Mouse (Mus musculus) liver, embryonic 13.5 days (tissue): ENCODE measurements at regions not wholly inside any gene's neighbourhood (a gene's known extent, or its start where the extent isn't known, plus 50 kb on each side); places are given as distances from the start of the nearest gene placed in this dataset.
A peak's percentile ranks its signal among the peaks of the same experiment; 100 is the strongest.

ENCODE experiments used
- ATAC-seq: fragments of 200-750 bp; cut with Nextera tagmentation; 2 replicates; pipeline ENCODE4 v1.8.0; 2017; ENCODE audit warnings: low read depth, mild to moderate bottlenecking, moderate number of reproducible peaks, moderate library complexity
- DNase-seq: peaks from one replicate; pipeline ENCODE4 v3.0.0; 2022
- H3K27ac ChIP-seq: fragments of 300-500 bp; sonication (generic); 2 replicates; pipeline ENCODE4 v1.5.1; 2015; ENCODE audit warnings: moderate library complexity, mild to moderate bottlenecking, inconsistent platforms
- H3K27me3 ChIP-seq: fragments of 300-500 bp; sonication (generic); 2 replicates; pipeline ENCODE4 v1.6.1; 2015; ENCODE audit warnings: mild to moderate bottlenecking, inconsistent platforms
- H3K36me3 ChIP-seq: fragments of 300-500 bp; sonication (generic); 2 replicates; pipeline ENCODE4 v1.6.1; 2015; ENCODE audit warnings: mild to moderate bottlenecking, inconsistent platforms
- H3K4me1 ChIP-seq: fragments of 300-500 bp; sonication (generic); replicated peaks from 2 replicates; pipeline ENCODE4 v1.6.1; 2015; ENCODE audit warnings: inconsistent platforms
- H3K4me2 ChIP-seq: fragments of 300-500 bp; sonication (generic); 2 replicates; pipeline ENCODE4 v1.6.1; 2015; ENCODE audit warnings: inconsistent platforms, mild to moderate bottlenecking, moderate library complexity
- H3K4me3 ChIP-seq: fragments of 300-500 bp; sonication (generic); replicated peaks from 2 replicates; pipeline ENCODE4 v1.5.1; 2015; ENCODE audit warnings: mild to moderate bottlenecking, inconsistent platforms
- H3K9ac ChIP-seq: fragments of 300-500 bp; sonication (generic); 2 replicates; pipeline ENCODE4 v1.6.1; 2015; ENCODE audit warnings: mild to moderate bottlenecking, inconsistent platforms
- H3K9me3 ChIP-seq: fragments of 300-500 bp; sonication (generic); replicated peaks from 2 replicates; pipeline ENCODE4 v1.6.1; 2016; ENCODE audit warnings: inconsistent platforms
- WGBS: fragments of 180-500 bp; shearing (Covaris S2); methylation state at CpG from one replicate; pipeline ENCODE4 v1.1.7; 2015; ENCODE audit not compliant: insufficient replicate concordance; 5-methylcytosine and 5-hydroxymethylcytosine counted together

DNA sequence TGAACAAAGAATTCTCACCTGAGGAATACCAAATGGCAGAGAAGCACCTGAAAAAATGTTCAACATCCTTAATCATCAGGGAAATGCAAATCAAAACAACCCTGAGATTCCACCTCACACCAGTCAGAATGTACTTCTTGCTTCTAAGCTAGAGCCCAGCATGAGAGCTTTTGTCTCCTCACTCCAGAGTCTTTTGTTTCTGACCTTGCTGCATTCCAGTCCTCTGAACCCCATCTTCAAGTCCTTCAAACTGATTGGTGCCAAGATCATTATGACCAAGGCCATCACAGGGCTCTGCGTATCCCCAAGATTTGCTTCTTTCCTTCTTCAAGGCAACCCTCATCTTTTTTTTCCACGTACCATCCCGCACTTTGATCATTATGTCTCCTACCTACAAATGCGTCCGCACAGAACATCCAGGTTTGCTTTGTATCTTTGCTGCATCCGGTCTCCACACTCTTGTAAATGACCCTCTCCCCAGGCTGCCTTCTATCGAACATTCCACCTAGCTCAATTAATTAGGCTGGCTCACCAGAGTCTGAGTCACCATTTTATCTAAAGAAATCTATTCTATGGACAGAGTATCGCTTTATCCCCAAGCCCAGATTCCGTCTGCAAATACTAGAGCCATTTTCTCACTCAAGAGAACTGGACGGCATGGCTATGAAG, 414.9 kb downstream of the Cbln4 start:
- 77% methylated on average over 10 of the region's 10 CpGs for WGBS

DNA sequence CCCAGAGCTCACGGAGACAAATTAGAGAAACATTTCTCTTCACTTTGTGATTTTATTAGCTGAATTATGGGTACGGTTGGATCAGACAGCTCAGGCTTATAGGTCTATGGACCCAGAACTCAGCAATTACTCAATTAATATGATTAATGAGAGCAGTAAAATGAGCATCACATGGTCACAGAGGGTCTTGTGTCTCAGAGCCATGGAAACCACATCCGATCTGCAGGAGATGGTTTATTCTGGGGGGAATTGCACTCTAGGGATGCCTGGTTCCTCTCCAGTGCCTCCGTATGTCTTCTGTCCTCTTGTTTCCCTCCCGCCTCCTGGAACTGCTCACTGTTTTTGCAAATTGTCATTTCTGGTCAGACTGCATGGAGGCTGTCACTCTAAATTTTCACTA, 422.6 kb downstream of the Cbln4 start:
- Histone ChIP-seq H3K27ac (no peak overlapping the region), H3K4me3 (no peak overlapping the region), H3K4me2 (no peak overlapping the region), H3K9ac (no peak overlapping the region), H3K36me3 (no peaks in the 10 kb centered on the region), H3K27me3 (no peaks in the 10 kb centered on the region), H3K4me1 (no peaks in the 10 kb centered on the region), H3K9me3 (no peaks in the 10 kb centered on the region)
- ATAC-seq, result no peak
- 74% methylated on average over 5 of the region's 5 CpGs for WGBS
- no peak for DNase-seq

More for the DNA sequence above, 414.9 kb downstream of the Cbln4 start:
- Histone ChIP-seq H3K27me3 (no peaks in the 10 kb centered on the region), H3K27ac (no peak overlapping the region), H3K4me2 (no peak overlapping the region), H3K9me3 (no peaks in the 10 kb centered on the region), H3K9ac (no peak overlapping the region), H3K36me3 (no peaks in the 10 kb centered on the region), H3K4me1 (no peaks in the 10 kb centered on the region), H3K4me3 (no peak overlapping the region)
- DNase-seq (no peak), ATAC-seq (no peak)

DNA sequence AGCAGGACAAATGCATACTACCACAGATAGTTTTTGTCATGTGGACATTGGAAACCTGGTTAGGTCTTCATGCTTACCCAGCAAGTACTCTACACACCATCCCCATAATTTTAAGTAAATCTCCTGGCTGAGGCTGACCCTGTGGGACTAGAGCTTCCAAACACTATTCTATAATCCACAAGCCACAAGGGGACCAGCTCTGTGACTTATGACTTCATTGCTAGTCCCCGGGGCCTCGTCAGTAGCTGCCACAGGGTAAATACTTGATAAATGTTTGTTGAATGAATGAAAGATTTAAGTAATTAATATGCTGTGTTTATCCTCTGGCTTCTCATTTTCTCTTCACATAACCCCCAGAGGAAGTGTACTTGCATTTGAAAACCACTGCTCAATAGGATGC, 423.0 kb downstream of the Cbln4 start:
- 70% methylated on average over 2 of the region's 2 CpGs for WGBS
- ATAC-seq (no peak), DNase-seq (no peak)
- Histone ChIP-seq H3K27ac (no peak overlapping the region), H3K4me3 (no peak overlapping the region), H3K9me3 (no peaks in the 10 kb centered on the region), H3K36me3 (no peaks in the 10 kb centered on the region), H3K4me2 (no peak overlapping the region), H3K27me3 (no peaks in the 10 kb centered on the region), H3K4me1 (no peaks in the 10 kb centered on the region), H3K9ac (no peak overlapping the region)

DNA sequence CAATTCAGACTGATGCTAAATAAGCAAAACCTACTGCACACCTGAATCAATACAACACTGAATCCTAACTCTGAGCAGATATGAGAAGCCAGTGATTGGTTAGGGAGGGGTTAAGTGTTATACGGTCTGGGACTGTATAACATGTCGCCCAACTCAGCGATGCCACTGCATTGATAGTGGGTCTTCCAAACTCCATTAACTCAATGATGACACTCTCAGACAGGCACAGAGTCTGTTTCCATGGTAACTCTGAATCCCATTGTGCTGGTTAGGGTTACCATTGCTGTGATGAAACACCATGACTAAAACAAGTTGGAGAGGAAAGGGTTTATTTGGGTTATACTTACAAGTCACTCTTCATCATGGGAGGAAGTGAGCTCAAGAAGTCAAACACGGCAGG, 424.5 kb downstream of the Cbln4 start:
- DNase-seq, result no peak
- WGBS, result 64% methylated on average over 4 of the region's 4 CpGs

DNA sequence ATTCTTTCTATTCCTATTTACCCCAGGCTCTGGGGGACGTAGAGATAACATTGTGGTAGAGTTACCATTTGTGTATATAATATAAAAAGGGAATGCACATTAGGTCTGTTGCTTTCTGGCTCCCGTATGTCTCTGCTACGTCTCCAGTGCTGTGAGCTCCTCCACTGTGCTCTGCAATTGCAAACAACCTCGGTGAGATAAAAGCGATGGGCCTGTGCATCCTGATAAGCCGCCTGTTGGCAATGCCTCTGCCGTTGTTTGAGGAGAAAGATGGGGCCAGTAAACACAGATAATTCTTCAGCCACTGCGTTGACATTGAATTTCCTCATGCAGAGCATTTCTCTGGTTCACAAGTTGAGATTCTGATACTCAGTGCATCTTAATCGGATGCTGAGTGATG, 424.9 kb downstream of the Cbln4 start:
- DNase-seq (peak; percentile 59), ATAC-seq (peak; percentile 70; the same call in 1 of the 2 replicates)
- Histone ChIP-seq H3K9me3 (no peaks in the 10 kb centered on the region), H3K4me2 (no peak overlapping the region), H3K9ac (no peak overlapping the region), H3K27me3 (no peaks in the 10 kb centered on the region), H3K4me3 (no peak overlapping the region), H3K4me1 (no peaks in the 10 kb centered on the region), H3K36me3 (no peaks in the 10 kb centered on the region), H3K27ac (no peak overlapping the region)
- 17% methylated on average over 9 of the region's 9 CpGs for WGBS

More for the DNA sequence above, 424.5 kb downstream of the Cbln4 start:
- no peaks in the 10 kb centered on the region for H3K27me3 ChIP-seq
- no peak overlapping the region for H3K27ac ChIP-seq
- no peaks in the 10 kb centered on the region for H3K4me1 ChIP-seq
- ATAC-seq, result 0 out of 2 replicates have a peak, but pooled peaks have one; percentile 20
- H3K4me2 ChIP-seq, result no peak overlapping the region
- H3K4me3 ChIP-seq, result no peak overlapping the region
- no peaks in the 10 kb centered on the region for H3K36me3 ChIP-seq
- no peaks in the 10 kb centered on the region for H3K9me3 ChIP-seq
- no peak overlapping the region for H3K9ac ChIP-seq

DNA sequence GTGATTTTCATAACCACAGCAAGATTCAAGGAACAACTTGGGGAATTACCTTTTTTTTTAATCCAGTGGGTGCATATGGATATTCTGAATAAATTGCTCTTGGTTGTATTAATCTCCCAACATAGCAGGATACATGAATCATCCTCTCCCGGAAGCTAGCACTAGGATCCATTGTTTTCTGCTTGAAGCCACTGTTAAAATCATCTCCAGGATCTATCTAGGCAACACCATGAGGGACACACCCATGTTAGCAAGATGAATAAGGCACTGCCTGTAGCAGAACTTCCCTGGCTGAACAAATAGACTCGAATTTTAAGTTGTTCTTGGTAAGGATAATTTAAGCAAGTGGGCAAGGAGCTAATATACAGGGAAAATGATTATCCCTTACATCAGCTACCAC, 427.8 kb downstream of the Cbln4 start:
- H3K4me3 ChIP-seq, result no peak overlapping the region
- WGBS, result 34% methylated on average over 2 of the region's 2 CpGs
- no peak overlapping the region for H3K4me2 ChIP-seq
- H3K9ac ChIP-seq, result no peak overlapping the region
- no peaks in the 10 kb centered on the region for H3K27me3 ChIP-seq
- no peak overlapping the region for H3K27ac ChIP-seq
- ATAC-seq, result no peak
- no peaks in the 10 kb centered on the region for H3K36me3 ChIP-seq
- no peak for DNase-seq
- H3K4me1 ChIP-seq, result no peaks in the 10 kb centered on the region
- no peaks in the 10 kb centered on the region for H3K9me3 ChIP-seq

DNA sequence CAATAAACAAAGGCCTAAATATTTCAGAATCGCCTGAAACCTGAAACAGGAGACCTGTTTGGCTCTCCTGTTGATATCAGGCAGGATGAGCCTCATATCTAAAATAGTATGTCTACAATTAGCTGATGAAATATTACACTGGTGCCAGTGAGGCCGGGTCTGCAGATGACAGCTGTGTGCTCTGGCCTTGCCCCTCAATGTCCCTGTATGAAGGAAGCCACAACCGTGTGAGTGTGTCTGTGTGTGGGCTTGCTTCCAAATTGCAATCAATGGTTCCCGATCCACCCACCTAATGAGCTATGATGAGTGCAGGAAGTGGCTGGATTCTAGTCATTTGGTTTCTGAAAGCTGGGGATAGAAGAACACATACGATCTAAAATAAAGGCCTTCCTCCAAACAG, 438.2 kb downstream of the Cbln4 start:
- Histone ChIP-seq H3K4me3 (no peak overlapping the region), H3K4me2 (no peak overlapping the region), H3K4me1 (no peaks in the 10 kb centered on the region), H3K27me3 (no peaks in the 10 kb centered on the region), H3K27ac (no peak overlapping the region), H3K9me3 (no peaks in the 10 kb centered on the region), H3K9ac (no peak overlapping the region), H3K36me3 (no peaks in the 10 kb centered on the region)
- WGBS, result 60% methylated on average over 5 of the region's 5 CpGs
- no peak for DNase-seq
- ATAC-seq, result no peak

DNA sequence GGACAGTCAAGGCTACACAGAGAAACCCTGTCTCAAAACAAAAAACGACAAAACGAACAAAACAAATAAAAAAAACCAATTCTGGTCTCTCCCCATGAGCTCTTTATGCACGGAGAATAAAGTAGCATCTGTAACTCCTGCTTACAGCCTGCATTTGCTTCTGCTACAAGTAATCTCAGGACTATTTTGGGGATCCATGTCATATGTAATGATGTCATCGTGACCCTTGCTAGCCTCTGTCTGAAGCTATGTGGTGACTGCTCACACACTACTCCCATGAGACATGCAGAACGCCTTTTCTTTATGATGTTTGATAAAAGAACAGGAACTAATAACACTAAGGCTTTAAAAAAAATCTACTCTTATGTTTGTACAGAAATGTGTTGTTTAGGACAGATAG, 448.0 kb downstream of the Cbln4 start:
- no peak overlapping the region for H3K27ac ChIP-seq
- no peak overlapping the region for H3K9ac ChIP-seq
- no peaks in the 10 kb centered on the region for H3K36me3 ChIP-seq
- no peaks in the 10 kb centered on the region for H3K4me1 ChIP-seq
- ATAC-seq (no peak), DNase-seq (no peak)
- H3K27me3 ChIP-seq, result no peaks in the 10 kb centered on the region
- WGBS, result 60% methylated on average over 5 of the region's 5 CpGs
- H3K4me2 ChIP-seq, result no peak overlapping the region
- no peaks in the 10 kb centered on the region for H3K9me3 ChIP-seq
- no peak overlapping the region for H3K4me3 ChIP-seq

DNA sequence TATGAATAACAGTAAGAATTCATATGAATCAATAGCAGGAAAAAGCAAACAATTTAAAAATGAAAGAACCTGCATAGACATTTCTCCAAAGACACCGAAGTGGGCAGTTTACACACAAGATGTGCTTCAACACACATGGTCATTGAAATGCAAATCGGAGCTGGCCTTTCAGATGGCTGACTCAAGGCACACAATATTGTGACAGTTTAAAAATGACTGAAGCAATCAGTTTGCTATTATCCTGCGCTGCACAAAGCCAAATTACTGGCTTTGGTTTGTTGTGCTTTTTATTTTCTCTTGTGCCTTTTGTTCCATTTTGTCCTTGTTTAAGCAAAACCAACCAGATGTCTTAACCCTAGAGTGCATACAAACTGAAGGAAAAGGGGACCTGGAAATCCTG, 449.4 kb downstream of the Cbln4 start:
- Histone ChIP-seq H3K9me3 (no peaks in the 10 kb centered on the region), H3K36me3 (no peaks in the 10 kb centered on the region), H3K9ac (no peak overlapping the region), H3K27me3 (no peaks in the 10 kb centered on the region), H3K4me2 (no peak overlapping the region), H3K4me1 (no peaks in the 10 kb centered on the region), H3K4me3 (no peak overlapping the region), H3K27ac (no peak overlapping the region)
- DNase-seq (no peak), ATAC-seq (no peak)
- 71% methylated on average over 3 of the region's 3 CpGs for WGBS

DNA sequence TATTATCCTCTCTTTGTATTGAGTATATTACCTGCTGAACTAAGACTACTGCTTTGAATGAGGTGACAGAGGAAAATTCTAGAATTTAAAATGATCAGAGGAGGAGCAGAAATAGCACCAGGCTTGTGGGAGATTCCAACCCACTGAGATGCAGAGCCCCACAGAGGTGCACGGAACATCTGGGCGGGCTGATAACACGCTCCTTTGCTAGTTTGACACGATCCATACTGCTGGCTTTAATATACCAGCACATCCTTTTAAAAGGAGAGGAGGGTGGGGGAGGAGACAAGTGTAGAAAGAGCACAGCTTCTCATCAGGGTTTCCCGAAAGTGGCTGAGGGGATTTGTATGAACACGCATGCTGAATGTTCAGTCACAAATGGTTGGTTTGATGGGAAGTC, 451.0 kb downstream of the Cbln4 start:
- H3K9me3 ChIP-seq, result no peaks in the 10 kb centered on the region
- H3K4me2 ChIP-seq, result no peak overlapping the region
- no peaks in the 10 kb centered on the region for H3K27me3 ChIP-seq
- 62% methylated on average over 6 of the region's 6 CpGs for WGBS
- no peak for DNase-seq
- no peak overlapping the region for H3K9ac ChIP-seq
- H3K4me1 ChIP-seq, result no peaks in the 10 kb centered on the region
- no peaks in the 10 kb centered on the region for H3K36me3 ChIP-seq
- H3K4me3 ChIP-seq, result no peak overlapping the region
- ATAC-seq, result no peak
- no peak overlapping the region for H3K27ac ChIP-seq

DNA sequence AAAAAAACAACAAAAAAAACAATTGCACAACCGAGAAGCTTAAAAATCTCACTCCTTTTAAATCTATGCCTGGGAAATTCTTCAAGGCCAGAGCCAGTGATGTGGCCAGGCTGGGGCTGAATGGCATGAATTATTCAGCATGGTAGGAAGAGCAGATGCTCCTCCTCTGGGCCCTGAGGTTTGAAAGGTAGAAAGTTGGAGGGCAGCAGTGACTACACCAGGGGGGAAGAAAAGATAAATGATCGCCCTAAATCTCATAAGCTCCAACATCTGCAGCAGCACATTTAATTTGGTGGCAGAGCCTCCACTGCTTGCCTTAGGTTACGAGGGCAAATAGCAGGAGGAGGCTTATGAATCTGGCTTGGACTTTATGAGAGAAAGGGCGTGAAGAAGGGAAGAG, 455.1 kb downstream of the Cbln4 start:
- Histone ChIP-seq H3K9ac (no peak overlapping the region), H3K4me2 (no peak overlapping the region), H3K27ac (no peak overlapping the region), H3K27me3 (no peaks in the 10 kb centered on the region), H3K4me3 (no peak overlapping the region), H3K36me3 (no peaks in the 10 kb centered on the region), H3K9me3 (no peaks in the 10 kb centered on the region), H3K4me1 (no peaks in the 10 kb centered on the region)
- DNase-seq (no peak), ATAC-seq (no peak)
- 51% methylated on average over 4 of the region's 4 CpGs for WGBS

DNA sequence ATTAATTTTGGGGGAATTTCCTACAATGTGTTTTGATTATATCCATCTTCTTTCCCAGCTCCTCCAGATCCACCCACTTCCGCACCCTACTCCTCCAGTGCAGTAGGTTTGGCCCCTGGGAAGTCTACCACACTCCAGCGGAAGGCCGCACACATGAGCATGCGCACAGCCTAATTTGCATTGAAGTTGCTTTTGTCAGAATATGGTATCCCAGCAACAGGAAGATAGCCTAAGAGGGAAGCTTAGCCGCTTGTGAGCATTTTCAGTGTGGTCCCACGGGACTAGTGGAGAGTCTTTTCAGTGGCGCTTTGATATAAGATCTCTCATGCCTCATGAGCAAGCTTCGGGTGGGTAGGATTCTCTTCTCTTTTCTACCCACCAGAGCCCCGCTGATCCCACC, 455.6 kb downstream of the Cbln4 start:
- no peak overlapping the region for H3K9ac ChIP-seq
- no peak overlapping the region for H3K4me3 ChIP-seq

More for the DNA sequence above, 455.6 kb downstream of the Cbln4 start:
- no peak overlapping the region for H3K4me2 ChIP-seq
- H3K36me3 ChIP-seq, result no peaks in the 10 kb centered on the region
- H3K27ac ChIP-seq, result no peak overlapping the region
- ATAC-seq (no peak), DNase-seq (no peak)
- 76% methylated on average over 9 of the region's 9 CpGs for WGBS
- H3K27me3 ChIP-seq, result no peaks in the 10 kb centered on the region
- no peaks in the 10 kb centered on the region for H3K9me3 ChIP-seq
- H3K4me1 ChIP-seq, result no peaks in the 10 kb centered on the region
